In genomic region chr5:31567951-31568657, GRCm38 (mm10) we compare ENCODE assay signal across 21 mouse cellular contexts. TPM values are rescaled to one million over a fixed set of nuclear protein-coding genes. Genes with fewer than 3 reads are reported as not detected.
DNase-seq lines count a peak whose midpoint lies in the region; ATAC-seq and TF ChIP-seq lines count a peak whose summit lies in the region.
"Had no signal": no experiment of that assay in that cellular context is flagged by ENCODE, and none has a peak within 500 bp of the region (broad histone marks: within the 10 kb centered on the region; RNA-seq: fewer than 3 reads in every experiment).

No protein-coding gene starts in this region.

- intact Hi-C loops in heart, postnatal 25 days (cut with DNase I): loop anchor here (2.0 kb wide), 1 partner anchor 129 kb away; the partner anchor contains the start of genes Babam2 and Rbks
- intact Hi-C loops in left cerebral cortex, postnatal 14 days (cut with DNase I): loop anchor here (10.0 kb wide), 1 partner anchor 737 kb away; no protein-coding TSS in a partner anchor

- peak overlapping the region; percentile 44; the same call in 1 of the 2 replicates for H3K9ac ChIP-seq in heart, embryonic 13.5 days
- no peak overlapping the region for H3K9ac ChIP-seq in heart, postnatal 0 days (replicated peaks; ENCODE audit: low read depth, low read length)
- H3K9ac ChIP-seq: forebrain, embryonic 13.5 days; limb, embryonic 12.5 days; liver, embryonic 13.5 days; neural tube, embryonic 13.5 days had no signal

- H3K27ac ChIP-seq in heart, embryonic 13.5 days (replicated peaks): peak overlapping the region; percentile 94
- H3K27ac ChIP-seq in heart, postnatal 0 days (ENCODE audit: low read depth): peak overlapping the region; percentile 89
- H3K27ac ChIP-seq: forebrain, embryonic 13.5 days; kidney, postnatal 0 days; limb, embryonic 12.5 days; liver, embryonic 13.5 days; neural tube, embryonic 13.5 days had no signal

- 0 out of 2 replicates have a peak, but pooled peaks have one; percentile 49 for TF ChIP-seq EP300 in heart, postnatal 0 days (IDR thresholded peaks at IDR 0.05; ENCODE audit: low read depth)

- ATAC-seq in heart, embryonic 13.5 days (ENCODE audit: extremely low read depth, insufficient number of reproducible peaks, low FRiP score, low TSS enrichment): no peak
- ATAC-seq in heart, postnatal 0 days (ENCODE audit: insufficient read depth, low read depth): peak; percentile 68
- ATAC-seq: forebrain, embryonic 13.5 days; hindbrain, embryonic 16.5 days; intestine, postnatal 0 days had no signal

- H3K4me1 ChIP-seq in heart, embryonic 13.5 days: peaks cover 71% of the 10 kb centered on the region
- peaks cover 53% of the 10 kb centered on the region for H3K4me1 ChIP-seq in heart, postnatal 0 days (ENCODE audit: control insufficient read depth, insufficient read depth)

- TF ChIP-seq CTCF in heart, postnatal 0 days (IDR thresholded peaks at IDR 0.05; ENCODE audit: low read depth): no peak

- H3K27me3 ChIP-seq in heart, embryonic 13.5 days (replicated peaks): no peaks in the 10 kb centered on the region
- H3K27me3 ChIP-seq in heart, postnatal 0 days (ENCODE audit: control insufficient read depth, insufficient read depth, low read length): no peaks in the 10 kb centered on the region
- H3K27me3 ChIP-seq: forebrain, embryonic 13.5 days; limb, embryonic 12.5 days; neural tube, embryonic 13.5 days had no signal

- H3K4me2 ChIP-seq in heart, embryonic 13.5 days: peak overlapping the region; percentile 17; the same call in 1 of the 2 replicates
- H3K4me2 ChIP-seq in heart, postnatal 0 days (ENCODE audit: low read depth, low read length): no peak overlapping the region
- H3K4me2 ChIP-seq: forebrain, embryonic 13.5 days; limb, embryonic 12.5 days; liver, embryonic 13.5 days; midbrain, embryonic 11.5 days; neural tube, embryonic 13.5 days had no signal

- H3K36me3 ChIP-seq in heart, embryonic 13.5 days: no peaks in the 10 kb centered on the region; the same call in 1 of the 2 replicates
- H3K36me3 ChIP-seq in heart, postnatal 0 days (replicated peaks; ENCODE audit: control insufficient read depth, insufficient read depth, low read length): no peaks in the 10 kb centered on the region
- H3K36me3 ChIP-seq: limb, embryonic 12.5 days; liver, embryonic 13.5 days; neural tube, embryonic 13.5 days had no signal

- DNase-seq in adrenal gland, postnatal 14 days: peak; percentile 43
- DNase-seq in adrenal gland, postnatal 4 days (ENCODE audit: low spot score in 2 of 2): no peak
- no peak for DNase-seq in heart, postnatal 25 days (ENCODE audit: low spot score)
- DNase-seq in Muller cell, postnatal 12 days (ENCODE audit: inconsistent ontology term): peak; percentile 90
- DNase-seq in heart, postnatal 0 days (ENCODE audit: low spot score): peak; percentile 87
- no peak for DNase-seq in urinary bladder, postnatal 4 days (ENCODE audit: low spot score in 2 of 2)
- no peak for DNase-seq in left cerebral cortex, postnatal 14 days (ENCODE audit: low spot score in 2 of 2)
- DNase-seq: B cell, adult 2 months; cerebellum, adult 18-20 months; cerebellum, postnatal 36 days; liver, embryonic 13.5 days; lung, postnatal 14 days; right cerebral cortex, postnatal 14 days had no signal

- no peaks in the 10 kb centered on the region for H3K9me3 ChIP-seq in heart, embryonic 13.5 days
- no peaks in the 10 kb centered on the region for H3K9me3 ChIP-seq in heart, postnatal 0 days (replicated peaks; ENCODE audit: control insufficient read depth, low read length)
- H3K9me3 ChIP-seq: forebrain, embryonic 13.5 days; limb, embryonic 12.5 days; liver, embryonic 13.5 days; neural tube, embryonic 13.5 days had no signal

- no peak overlapping the region for H3K4me3 ChIP-seq in heart, embryonic 13.5 days
- H3K4me3 ChIP-seq in heart, postnatal 0 days (ENCODE audit: low read depth, low read length): no peak overlapping the region
- H3K4me3 ChIP-seq: forebrain, embryonic 13.5 days; limb, embryonic 12.5 days; liver, embryonic 13.5 days; neural tube, embryonic 13.5 days had no signal

- WGBS in heart, embryonic 13.5 days: 33% methylated on average over 5 of the region's 5 CpGs
- WGBS in heart, postnatal 0 days: 25% methylated on average over 5 of the region's 5 CpGs

RNA-seq across cellular contexts. Expression of gene Mrpl33, which starts 28.6 kb away (rescaled TPM):
- total RNA-seq in adrenal gland, postnatal 14 days (2021): 300 and 306 TPM in 2 replicates
- total RNA-seq in adrenal gland, postnatal 4 days (2021): 100 to 1,000 TPM; 262 to 270 TPM
- polyA plus RNA-seq in heart, embryonic 13.5 days (2015; fragmentation: Nextera tagmentation; extraction: Ambion mirVana): 381 and 421 TPM in 2 replicates
- 100 to 1,000 TPM; 312 to 319 TPM for total RNA-seq in heart, postnatal 25 days (2021)
- total RNA-seq in heart, postnatal 0 days (2014; rRNA removed; ENCODE audit: low replicate concordance): 272 and 275 TPM in 2 replicates
- 627 and 634 TPM in 2 replicates for polyA plus RNA-seq in heart, postnatal 0 days (2015; fragmentation: Nextera tagmentation; extraction: Ambion mirVana)
- 100 to 1,000 TPM; 113 to 114 TPM for total RNA-seq in left cerebral cortex, postnatal 14 days (2021)

RNA-seq across cellular contexts. Expression of gene Supt7l, which starts 40.5 kb away (rescaled TPM):
- 18.6 and 20.1 TPM in 2 replicates for total RNA-seq in adrenal gland, postnatal 14 days (2021)
- total RNA-seq in adrenal gland, postnatal 4 days (2021): 10 to 100 TPM; 26.6 to 27.6 TPM
- polyA plus RNA-seq in heart, embryonic 13.5 days (2015; fragmentation: Nextera tagmentation; extraction: Ambion mirVana): 17.9 and 18.0 TPM in 2 replicates
- total RNA-seq in heart, postnatal 25 days (2021): 10 to 100 TPM; 12.4 to 13.6 TPM
- 21.9 and 23.7 TPM in 2 replicates for total RNA-seq in heart, postnatal 0 days (2014; rRNA removed; ENCODE audit: low replicate concordance)
- polyA plus RNA-seq in heart, postnatal 0 days (2015; fragmentation: Nextera tagmentation; extraction: Ambion mirVana): 12.1 and 13.5 TPM in 2 replicates
- 10 to 100 TPM; 16.9 to 17.1 TPM for total RNA-seq in left cerebral cortex, postnatal 14 days (2021)

RNA-seq across cellular contexts. Expression of gene Slc4a1ap, which starts 41.3 kb away (rescaled TPM):
- total RNA-seq in adrenal gland, postnatal 14 days (2021): 30.1 and 30.4 TPM in 2 replicates
- 10 to 100 TPM; 34.7 to 39.1 TPM for total RNA-seq in adrenal gland, postnatal 4 days (2021)
- polyA plus RNA-seq in heart, embryonic 13.5 days (2015; fragmentation: Nextera tagmentation; extraction: Ambion mirVana): 21.3 and 22.8 TPM in 2 replicates
- 10 to 100 TPM; 19.1 to 19.5 TPM for total RNA-seq in heart, postnatal 25 days (2021)
- total RNA-seq in heart, postnatal 0 days (2014; rRNA removed; ENCODE audit: low replicate concordance): 7.6 and 19.9 TPM in 2 replicates
- 14.3 and 14.4 TPM in 2 replicates for polyA plus RNA-seq in heart, postnatal 0 days (2015; fragmentation: Nextera tagmentation; extraction: Ambion mirVana)
- total RNA-seq in left cerebral cortex, postnatal 14 days (2021): 10 to 100 TPM; 47.1 to 50.7 TPM

Comparison
In these comparisons a context has a peak if more than half of its experiments do, and no peak if none do; other contexts are left out.
1. DNase-seq: peak in adrenal gland, postnatal 14 days (single experiment), Muller cell, postnatal 12 days (single experiment) and heart, postnatal 0 days (single experiment); none in adrenal gland, postnatal 4 days (0 of 2), heart, postnatal 25 days (single experiment), urinary bladder, postnatal 4 days (0 of 2) and left cerebral cortex, postnatal 14 days (0 of 2).